Mouse (Mus musculus): ENCODE measurements around the gene Zfp738.
"Not testable (repeated sequence)": the region's sequence is repeated elsewhere in the genome, so short reads cannot be mapped to it uniquely, and the experiment has no call there.

Zfp738 gene

GRCm38 (mm10) chr13:67686971-67687370, at the start of gene Zfp738:
Gene Zfp738, minus strand, starts transcription at chr13:67687071.
- no peak for DNase-seq

GRCm38 (mm10) chr13:67734391-67734790, 47.5 kb upstream of the Zfp738 start:
- not testable (repeated sequence) for DNase-seq

- peak; percentile 13 for DNase-seq
These were observed 42.6 kb upstream of the Zfp738 start for GRCm38 (mm10) chr13:67729441-67729840.

- DNase-seq, result peak; percentile 49
These were observed 41.9 kb upstream of the Zfp738 start, which contains the start of gene Zfp65 for GRCm38 (mm10) chr13:67728641-67729318. Gene Zfp65, minus strand, starts transcription at chr13:67729173.

GRCm38 (mm10) chr13:67728106-67728505, 41.2 kb upstream of the Zfp738 start:
- no peak for DNase-seq

GRCm38 (mm10) chr13:67725331-67725730, 38.5 kb upstream of the Zfp738 start:
- DNase-seq, result not testable (repeated sequence)

- peak; percentile 90 for DNase-seq
These were observed 37.1 kb upstream of the Zfp738 start for GRCm38 (mm10) chr13:67723848-67724479.

GRCm38 (mm10) chr13:67683841-67684240, 3.0 kb downstream of the Zfp738 start:
- not testable (repeated sequence) for DNase-seq

- DNase-seq, result peak; percentile 83
These were observed 3.7 kb downstream of the Zfp738 start for GRCm38 (mm10) chr13:67682959-67683735.

GRCm38 (mm10) chr13:67674902-67675301, 12.0 kb downstream of the Zfp738 start:
- no peak for DNase-seq

- DNase-seq, result no peak
These were observed 34.4 kb downstream of the Zfp738 start for GRCm38 (mm10) chr13:67652496-67652895.

GRCm38 (mm10) chr13:67637294-67638007, 49.4 kb downstream of the Zfp738 start, which contains the start of the genes Gm49345 and Zfp729a:
Gene Gm49345, minus strand, starts transcription at chr13:67637769.
Gene Zfp729a, minus strand, starts transcription at chr13:67637791.
- peak; percentile 85 for DNase-seq

- no peak for DNase-seq
These were observed 76.8 kb downstream of the Zfp738 start for GRCm38 (mm10) chr13:67610108-67610507.

GRCm38 (mm10) chr13:67609066-67609876, 77.6 kb downstream of the Zfp738 start, which contains the start of gene Zfp729b:
Gene Zfp729b, minus strand, starts transcription at chr13:67609707.
- DNase-seq, result peak; percentile 94
